Mouse (Mus musculus) mouse trophoblast stem cell (cell line): ENCODE results near the gene Rtf1.
"Not testable (repeated sequence)": the region's sequence is repeated elsewhere in the genome, so short reads cannot be mapped to it uniquely, and the experiment has no call there.

ENCODE experiments used
- in situ Hi-C, 2 experiments: fragments of 300-500 bp; cut with MseI, MboI; formaldehyde crosslinking; loops; 2 replicates in 1 of 2; 3 replicates in 1 of 2; pipeline ENCODE4 v1.15.1; 2025

Rtf1 gene

GRCm38 (mm10) chr2:119674525-119675214, at the start of gene Rtf1:
Rtf1 (plus strand) TSS chr2:119675068.
- in situ Hi-C loops = no loop called here

DNA sequence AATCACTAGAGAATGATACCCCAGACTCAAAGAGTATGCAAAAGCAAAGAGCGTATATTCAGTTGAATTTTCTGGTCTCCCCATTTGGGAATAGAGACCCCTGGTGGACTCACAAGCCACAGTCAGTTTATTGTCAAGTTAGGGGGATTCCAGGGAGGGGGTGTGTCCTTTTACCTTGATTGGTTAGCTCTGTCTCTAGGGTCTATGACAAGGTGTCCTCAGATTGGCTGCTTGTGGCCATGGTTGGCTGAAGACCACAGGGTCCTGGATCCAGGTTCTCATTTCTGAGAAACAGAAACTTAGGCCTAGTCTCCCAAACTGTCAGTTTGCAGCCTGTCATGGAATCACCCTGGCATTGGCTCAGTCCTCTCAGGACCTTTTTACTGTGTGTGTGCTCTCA, 38.1 kb upstream of the Rtf1 start:
- in situ Hi-C loops = no loop called here

GRCm38 (mm10) chr2:119641214-119641912, 33.5 kb upstream of the Rtf1 start:
- in situ Hi-C loops = no loop called here

- in situ Hi-C loops = no loop called here
Measured at GRCm38 (mm10) chr2:119644254-119644653, 30.6 kb upstream of the Rtf1 start.

DNA sequence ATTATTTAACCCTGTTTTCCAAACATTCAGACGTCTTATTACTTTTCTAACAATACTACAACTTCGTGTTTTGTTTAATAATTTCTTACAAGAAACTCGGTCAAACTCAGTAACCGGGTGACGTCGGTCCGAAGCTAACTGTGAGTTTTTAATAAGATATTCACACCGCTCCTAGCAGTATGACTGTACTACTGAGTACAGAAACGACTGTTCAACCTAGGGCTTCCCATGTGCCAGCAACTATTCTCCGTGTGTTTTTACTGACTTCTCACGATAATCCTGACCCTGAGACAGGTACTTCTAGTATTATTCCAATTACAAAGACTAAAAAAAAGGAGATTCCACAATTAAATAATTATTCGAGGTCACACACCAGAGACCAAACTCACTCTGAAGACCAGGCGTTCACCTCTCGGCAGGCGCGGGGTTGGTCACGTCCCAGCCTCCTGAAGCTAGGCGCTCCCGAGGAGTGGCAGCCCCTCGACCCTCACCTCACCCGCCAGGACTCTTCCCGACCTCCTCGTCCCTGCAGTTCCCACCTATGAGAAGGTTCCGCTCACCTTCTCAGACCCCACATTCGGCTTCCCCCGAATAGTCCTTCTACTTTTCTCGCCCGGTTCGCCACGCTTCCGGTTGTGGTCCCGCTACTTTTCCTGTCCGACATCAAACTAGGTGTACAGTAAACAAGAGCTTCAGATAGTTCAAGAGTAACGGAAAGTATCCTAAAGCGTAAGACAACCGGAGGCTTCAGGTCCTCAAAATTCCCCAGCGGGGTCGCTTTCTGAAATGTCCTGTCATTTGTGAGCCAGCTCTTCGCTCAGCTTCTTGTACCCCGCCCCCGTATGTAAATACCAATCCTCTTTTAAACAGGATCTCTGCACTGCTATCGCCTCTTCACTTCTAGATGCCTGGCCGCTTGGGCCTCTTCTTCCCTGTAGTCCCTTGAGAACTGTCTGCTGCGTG, 12.4 kb upstream of the Rtf1 start, which contains the start of gene Ndufaf1:
Gene Ndufaf1, minus strand, starts transcription at position 608 of the 963 bp plus-strand sequence.
- in situ Hi-C loops = no loop called here

DNA sequence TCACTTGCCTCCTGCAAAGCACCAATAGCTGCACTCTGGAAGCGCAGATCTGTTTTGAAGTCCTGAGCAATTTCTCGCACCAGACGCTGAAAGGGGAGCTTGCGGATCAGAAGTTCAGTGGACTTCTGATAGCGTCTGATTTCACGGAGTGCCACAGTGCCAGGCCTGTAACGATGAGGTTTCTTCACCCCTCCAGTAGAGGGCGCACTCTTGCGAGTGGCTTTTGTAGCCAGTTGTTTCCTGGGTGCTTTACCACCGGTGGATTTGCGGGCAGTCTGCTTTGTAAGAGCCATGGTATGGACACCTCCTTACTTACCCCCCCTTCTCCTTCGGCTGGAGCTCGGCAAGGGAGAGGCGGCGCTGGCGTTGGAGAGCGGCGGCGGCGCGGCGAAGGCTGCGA, 9.1 kb upstream of the Rtf1 start:
- in situ Hi-C loops = not testable (repeated sequence)

- in situ Hi-C loops = no loop called here
Measured at GRCm38 (mm10) chr2:119669010-119669409, 5.9 kb upstream of the Rtf1 start.

DNA sequence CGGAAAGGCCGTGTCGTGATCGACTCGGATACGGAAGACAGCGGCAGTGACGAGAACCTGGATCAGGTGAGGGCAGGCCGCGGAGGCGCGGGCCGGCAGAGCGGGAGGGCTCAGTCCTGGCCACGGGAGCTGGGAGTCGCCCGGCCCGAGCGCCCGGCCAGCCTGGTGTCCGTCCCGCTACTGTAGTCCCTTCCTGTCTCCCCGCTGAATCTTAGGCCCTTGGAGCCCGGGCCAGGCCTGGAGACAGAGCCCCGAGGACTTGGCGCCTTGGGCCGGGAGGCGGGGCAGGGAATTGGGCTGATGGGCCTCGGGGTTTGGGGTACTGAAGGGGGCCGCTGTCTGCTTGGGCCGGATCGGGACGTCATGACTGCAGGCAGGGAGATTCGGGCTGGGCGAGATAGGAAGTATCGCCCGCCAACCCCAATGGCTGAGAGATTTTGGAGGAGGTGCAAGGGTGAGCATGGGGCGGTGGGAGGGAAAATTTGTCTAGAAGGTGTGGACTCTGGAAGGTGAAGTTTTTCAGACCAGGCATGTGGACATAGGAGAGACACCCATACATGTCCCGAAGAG, 432 bp downstream of the Rtf1 start:
- in situ Hi-C loops = no loop called here

DNA sequence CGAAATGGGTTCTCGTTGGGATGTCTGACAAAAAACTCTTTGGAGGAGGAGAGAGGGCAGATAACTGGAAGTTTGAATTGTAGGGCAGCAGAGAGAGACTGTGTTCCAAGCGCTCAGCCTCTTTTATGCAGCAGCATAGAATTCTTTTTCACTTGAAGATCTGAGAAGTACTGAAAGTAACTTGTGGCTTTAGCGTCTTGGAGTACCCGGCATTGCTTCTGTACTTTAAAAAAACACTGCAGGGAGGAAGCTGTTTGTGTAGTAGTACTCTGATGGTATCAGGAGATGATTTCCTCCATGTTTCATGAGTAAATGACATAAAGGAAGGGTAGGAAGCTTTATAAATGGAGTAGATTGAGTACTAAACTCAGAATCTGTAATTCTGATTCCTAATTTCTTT, 963 bp downstream of the Rtf1 start:
- in situ Hi-C loops = no loop called here

GRCm38 (mm10) chr2:119683706-119684105, 8.8 kb downstream of the Rtf1 start:
- in situ Hi-C loops = no loop called here

GRCm38 (mm10) chr2:119692003-119692701, 17.3 kb downstream of the Rtf1 start:
- in situ Hi-C loops = no loop called here

DNA sequence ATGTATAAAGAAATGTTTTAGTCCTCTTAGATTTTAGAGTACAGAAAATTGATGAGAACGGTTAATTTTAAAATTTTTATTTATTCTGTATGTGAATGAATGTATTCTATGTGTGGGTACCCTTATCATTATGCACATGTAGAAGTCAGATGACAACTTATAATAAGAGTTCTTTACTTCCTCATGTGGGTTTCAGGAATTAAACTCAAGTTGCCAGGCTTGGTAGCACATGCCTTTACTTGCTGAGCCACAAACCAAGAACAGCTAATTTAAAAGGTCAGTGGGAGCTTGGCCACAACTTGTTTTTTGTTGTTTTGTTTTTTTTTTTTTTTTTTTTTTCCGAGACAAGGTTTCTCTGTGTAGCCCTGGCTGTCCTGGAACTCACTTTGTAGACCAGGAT, 20.0 kb downstream of the Rtf1 start:
- in situ Hi-C loops = no loop called here

DNA sequence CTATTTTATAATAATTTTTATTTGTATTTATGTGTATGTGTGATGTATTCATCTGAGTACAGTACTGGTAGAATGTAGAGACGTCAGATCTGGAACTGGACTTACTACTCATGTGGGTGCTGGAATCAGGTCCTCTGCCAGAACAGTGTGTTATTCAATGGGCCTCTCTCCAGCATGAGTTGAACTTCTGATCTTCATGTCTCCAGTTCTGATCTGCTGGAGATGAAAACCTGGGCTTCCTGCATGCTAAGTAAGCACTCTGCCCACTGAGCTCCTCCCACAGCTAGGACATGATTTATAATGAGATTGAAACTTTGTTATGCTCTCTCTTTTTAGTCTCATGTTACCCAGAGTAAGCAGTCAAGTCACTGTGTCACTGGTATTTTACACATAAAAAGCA, 21.2 kb downstream of the Rtf1 start:
- in situ Hi-C loops = no loop called here

DNA sequence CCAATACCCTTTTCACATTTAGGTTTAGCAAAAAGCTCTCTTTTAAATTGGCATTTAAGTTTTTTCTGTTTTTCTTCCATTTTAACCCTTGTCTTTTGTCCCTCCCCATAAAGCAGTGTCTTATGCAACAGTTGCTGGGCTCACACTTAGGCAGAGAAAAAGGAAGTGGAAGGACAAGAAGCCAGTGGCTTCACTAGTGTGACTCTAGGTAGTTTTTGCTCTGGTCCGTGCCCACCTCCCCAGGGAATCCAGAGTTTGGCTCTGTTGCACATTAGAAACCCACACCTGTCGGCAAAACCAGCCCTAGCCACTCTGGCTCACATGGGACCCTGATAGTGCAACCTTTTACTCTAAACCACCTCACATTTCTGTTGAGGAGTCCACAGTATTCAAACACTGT, 23.6 kb downstream of the Rtf1 start:
- in situ Hi-C loops = no loop called here

GRCm38 (mm10) chr2:119699962-119700361, 25.1 kb downstream of the Rtf1 start:
- in situ Hi-C loops = no loop called here

GRCm38 (mm10) chr2:119703171-119703570, 28.3 kb downstream of the Rtf1 start:
- in situ Hi-C loops = no loop called here

DNA sequence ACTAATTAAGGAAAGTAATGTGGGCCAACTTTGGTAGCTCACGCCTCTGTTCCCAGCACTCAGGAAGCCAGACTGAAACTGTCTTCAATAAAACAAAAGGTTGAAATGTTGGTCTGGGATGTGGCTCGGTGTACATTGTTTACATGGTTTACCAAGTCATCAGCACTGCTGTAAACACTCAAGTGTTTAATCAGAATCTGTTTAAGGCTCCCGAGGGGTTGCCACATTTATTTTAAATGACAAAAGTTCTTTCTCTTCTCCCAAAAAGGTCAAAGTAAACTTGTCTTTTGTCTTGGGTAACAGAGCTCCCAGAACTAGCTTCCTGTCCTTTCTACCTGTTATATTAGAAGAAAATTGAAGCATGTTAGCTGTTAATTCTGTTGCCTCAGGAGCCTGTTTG, 32.8 kb downstream of the Rtf1 start:
- in situ Hi-C loops = no loop called here

DNA sequence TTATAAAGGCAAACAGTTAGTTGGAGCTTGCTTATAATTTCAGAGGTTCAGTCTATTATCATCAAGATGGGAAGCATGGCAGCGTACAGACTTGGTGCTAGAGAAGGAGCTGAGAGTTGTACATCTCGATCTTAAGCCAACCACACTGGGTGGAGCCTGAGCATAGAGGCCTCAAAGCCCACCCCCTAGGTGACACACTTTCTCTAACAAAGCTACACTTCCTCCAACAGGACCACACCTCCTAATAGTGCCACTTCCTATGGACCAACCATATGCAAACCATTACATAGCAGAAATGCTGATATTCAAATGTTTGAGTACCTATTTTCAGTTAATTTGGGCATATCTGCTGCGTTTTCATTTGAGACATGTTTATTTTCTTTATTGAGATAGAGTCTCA, 35.1 kb downstream of the Rtf1 start:
- in situ Hi-C loops = no loop called here

- in situ Hi-C loops = not testable (repeated sequence)
Measured at GRCm38 (mm10) chr2:119715868-119716267, 41.0 kb downstream of the Rtf1 start.

GRCm38 (mm10) chr2:119721070-119721469, 46.2 kb downstream of the Rtf1 start:
- in situ Hi-C loops = no loop called here

GRCm38 (mm10) chr2:119727762-119728416, 53.0 kb downstream of the Rtf1 start:
- in situ Hi-C loops = no loop called here
